Mouse (Mus musculus) large intestine, adult 2 months (tissue): ENCODE measurements around the gene Patj. TPM values are rescaled to one million over a fixed set of nuclear protein-coding genes. Genes with fewer than 3 reads are reported as not detected.

Experiments
- DNase-seq: peaks from one replicate; pipeline ENCODE4 v3.0.0-alpha.2; 2012; ENCODE audit warnings: low read depth, low spot score
- WGBS: fragments of 180-500 bp; shearing (Covaris S2); methylation state at CpG from one replicate; pipeline ENCODE4 v1.1.7; 2018; 5-methylcytosine and 5-hydroxymethylcytosine counted together
- polyA plus RNA-seq: library from polyadenylated mRNA; depleted of rRNA; stranded (reverse); fragments of >200 nt; gene quantifications from 2 replicates; pipeline ENCODE4 v1.2.3, GENCODE M21; 2012; rRNA removed

Patj gene
- polyA plus RNA-seq, 1 experiment, result 24.3 TPM

GRCm38 (mm10) chr4:98758872-98759518 lies 363.4 kb downstream of the Patj start:
- DNase-seq, result no peak
- 70% methylated on average over 3 of the region's 3 CpGs for WGBS

GRCm38 (mm10) chr4:98767134-98768133 lies 371.8 kb downstream of the Patj start:
- 47% methylated on average over 14 of the region's 14 CpGs for WGBS
- no peak for DNase-seq

Other genes with a start within 250 kb of the Patj start
- gene Tm2d1, start 12.5 kb upstream of the Patj start, polyA plus RNA-seq, result 9.4 and 9.7 TPM in 2 replicates